Mouse (Mus musculus): ENCODE measurements around the gene Ak5.
A peak's percentile ranks its signal among the peaks of the same experiment; 100 is the strongest.

Gene Ak5

GRCm38 (mm10) chr3:152516569-152516968 lies 151.6 kb downstream of the Ak5 start:
- no peak for DNase-seq (ENCODE audit: low spot score in 2 of 2)

- DNase-seq (ENCODE audit: low spot score in 2 of 2), result no peak
These were observed 152.2 kb downstream of the Ak5 start for GRCm38 (mm10) chr3:152515959-152516358.

GRCm38 (mm10) chr3:152512517-152512916 lies 155.6 kb downstream of the Ak5 start:
- DNase-seq (ENCODE audit: low spot score in 2 of 2), result no peak

- DNase-seq (ENCODE audit: low spot score in 2 of 2), result no peak
These were observed 158.9 kb downstream of the Ak5 start for GRCm38 (mm10) chr3:152509268-152509667.

GRCm38 (mm10) chr3:152508419-152508993 lies 159.7 kb downstream of the Ak5 start:
- no peak for DNase-seq (ENCODE audit: low spot score in 2 of 2)

- DNase-seq (ENCODE audit: low spot score in 2 of 2), result no peak
These were observed 160.3 kb downstream of the Ak5 start for GRCm38 (mm10) chr3:152507900-152508299.

- DNase-seq (ENCODE audit: low spot score in 2 of 2), result no peak
These were observed 169.0 kb downstream of the Ak5 start for GRCm38 (mm10) chr3:152498968-152499696.

- no peak for DNase-seq (ENCODE audit: low spot score in 2 of 2)
These were observed 170.3 kb downstream of the Ak5 start for GRCm38 (mm10) chr3:152497842-152498241.

- DNase-seq (ENCODE audit: low spot score in 2 of 2), result no peak
These were observed 171.1 kb downstream of the Ak5 start for GRCm38 (mm10) chr3:152497084-152497483.

GRCm38 (mm10) chr3:152495415-152495898 lies 172.7 kb downstream of the Ak5 start:
- DNase-seq (ENCODE audit: low spot score in 2 of 2), result no peak

- DNase-seq (ENCODE audit: low spot score in 2 of 2), result no peak
These were observed 173.3 kb downstream of the Ak5 start for GRCm38 (mm10) chr3:152494667-152495360.

GRCm38 (mm10) chr3:152493813-152494212 lies 174.3 kb downstream of the Ak5 start:
- DNase-seq (ENCODE audit: low spot score in 2 of 2), result no peak

- no peak for DNase-seq (ENCODE audit: low spot score in 2 of 2)
These were observed 175.9 kb downstream of the Ak5 start for GRCm38 (mm10) chr3:152492241-152492640.

GRCm38 (mm10) chr3:152490423-152490822 lies 177.7 kb downstream of the Ak5 start:
- no peak for DNase-seq (ENCODE audit: low spot score in 2 of 2)

- DNase-seq (ENCODE audit: low spot score in 2 of 2), result no peak
These were observed 179.2 kb downstream of the Ak5 start for GRCm38 (mm10) chr3:152488964-152489363.

- DNase-seq (ENCODE audit: low spot score in 2 of 2), result no peak
These were observed 184.0 kb downstream of the Ak5 start for GRCm38 (mm10) chr3:152484206-152484605.

GRCm38 (mm10) chr3:152483800-152484199 lies 184.4 kb downstream of the Ak5 start:
- no peak for DNase-seq (ENCODE audit: low spot score in 2 of 2)

- no peak for DNase-seq (ENCODE audit: low spot score in 2 of 2)
These were observed 186.0 kb downstream of the Ak5 start for GRCm38 (mm10) chr3:152482182-152482581.

GRCm38 (mm10) chr3:152480336-152480735 lies 187.8 kb downstream of the Ak5 start:
- DNase-seq (ENCODE audit: low spot score in 2 of 2), result no peak

GRCm38 (mm10) chr3:152478599-152479435 lies 189.3 kb downstream of the Ak5 start:
- DNase-seq (ENCODE audit: low spot score in 2 of 2), result peak; percentile 31 to 59

GRCm38 (mm10) chr3:152477796-152478527 lies 190.2 kb downstream of the Ak5 start:
- DNase-seq (ENCODE audit: low spot score in 2 of 2), result peak; percentile 67 to 71
